Mouse (Mus musculus) embryonic stem cell, embryonic (primary cell): ENCODE measurements at regions not wholly inside any gene's neighbourhood (a gene's known extent, or its start where the extent isn't known, plus 50 kb on each side); places are given as distances from the start of the nearest gene placed in this dataset.

Source experiments
- CTCF ChIA-PET, 4 experiments: fragments of 300-600 bp in 2 of 4; fragments of 350-600 bp in 2 of 4; sonication (Branson Sonifier 250); formaldehyde crosslinking; loops; one replicate each; lab custom pipeline; 2022; ENCODE audit warnings: inconsistent platforms in 2 of 4; lab: Charles Lee
- POLR2A ChIA-PET, 4 experiments: fragments of 300-600 bp in 2 of 4; fragments of 350-600 bp in 2 of 4; sonication (Branson Sonifier 250); formaldehyde crosslinking; loops; one replicate each; lab custom pipeline; 2022; ENCODE audit warnings: antibody characterized with exemption in 4 of 4, inconsistent platforms in 1 of 4; lab: Charles Lee

DNA sequence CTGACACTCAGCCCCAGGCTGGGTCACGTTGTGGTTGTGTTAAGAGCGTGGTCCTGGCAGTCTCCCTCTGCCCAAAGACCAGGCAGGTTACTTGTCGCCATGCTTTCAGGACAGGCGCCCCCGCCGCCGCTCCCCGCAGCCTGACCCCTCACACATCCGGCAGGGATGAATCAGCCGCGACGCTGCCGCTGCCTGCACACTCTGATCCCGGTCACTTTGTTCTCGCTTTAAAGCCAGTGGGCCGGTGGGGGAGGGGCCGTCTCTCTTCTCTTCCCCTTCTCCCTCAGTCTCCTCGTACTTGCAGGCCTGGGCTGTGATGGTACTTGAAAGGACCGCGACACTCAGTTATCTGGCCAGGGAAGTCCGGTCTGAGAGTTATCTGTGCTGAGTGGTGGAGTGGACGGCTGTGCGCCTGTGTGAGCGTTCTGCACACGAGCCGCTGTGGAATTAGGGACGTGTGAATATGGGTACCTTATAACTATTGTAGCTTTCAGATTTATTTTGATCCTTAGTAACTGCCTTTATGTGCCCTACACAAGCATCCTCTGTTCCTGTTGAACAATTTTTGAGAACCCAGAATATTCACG is 65.6 kb upstream of the Nkd1 start:
- POLR2A ChIA-PET, result interaction anchor here in 2 of 4 experiments (0.5 to 1.5 kb wide), 2 partner anchors 23 to 66 kb away, joined by 3 to 4 read pairs; no protein-coding TSS in a partner anchor
- CTCF ChIA-PET, result interaction anchor here in 1 of 4 experiments (1.2 kb wide), 1 partner anchor 72 kb away, joined by 3 read pairs; no protein-coding TSS in a partner anchor

DNA sequence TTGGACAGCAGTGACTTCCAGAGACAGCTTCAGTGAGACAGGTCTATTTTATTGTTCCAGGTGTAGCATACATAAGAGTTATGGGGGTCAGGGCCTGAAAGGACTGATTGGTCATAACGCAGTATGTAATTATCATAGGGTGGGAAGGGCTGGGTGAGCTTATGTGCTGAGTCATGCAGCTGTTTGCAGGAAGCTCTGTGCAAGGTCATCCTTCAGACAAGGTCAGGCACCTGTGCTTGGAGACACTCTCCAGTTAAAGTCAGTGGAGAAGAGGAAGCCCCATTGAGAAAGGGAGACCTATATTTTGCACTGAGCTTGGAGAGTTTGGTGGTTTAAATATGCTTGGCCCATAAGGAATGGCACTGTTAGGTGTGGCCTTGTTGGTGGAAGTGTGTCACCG is 62.0 kb upstream of the Nkd1 start:
- ChIA-PET POLR2A (no interaction called here), CTCF (no interaction called here)

DNA sequence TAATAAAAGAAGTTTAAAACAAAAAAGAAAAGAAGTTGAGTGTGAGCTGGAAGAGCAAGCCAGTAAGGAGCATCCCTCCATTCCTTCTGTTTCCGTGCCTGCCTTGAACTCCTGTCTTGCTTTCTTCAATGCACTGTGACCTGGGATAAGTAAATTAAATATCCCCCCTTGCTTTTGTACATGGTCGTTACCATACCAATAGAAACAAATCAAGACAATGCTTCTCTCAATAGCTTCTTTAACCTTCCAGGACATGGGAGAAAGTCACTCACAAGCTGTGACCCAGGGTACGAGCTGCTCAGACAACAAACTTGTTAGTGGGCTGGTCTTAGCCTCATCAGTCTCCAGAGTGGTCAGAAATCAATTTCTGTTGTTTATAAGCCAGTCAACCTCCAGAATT is 53.4 kb upstream of the Nkd1 start:
- ChIA-PET POLR2A (no interaction called here), CTCF (no interaction called here)

DNA sequence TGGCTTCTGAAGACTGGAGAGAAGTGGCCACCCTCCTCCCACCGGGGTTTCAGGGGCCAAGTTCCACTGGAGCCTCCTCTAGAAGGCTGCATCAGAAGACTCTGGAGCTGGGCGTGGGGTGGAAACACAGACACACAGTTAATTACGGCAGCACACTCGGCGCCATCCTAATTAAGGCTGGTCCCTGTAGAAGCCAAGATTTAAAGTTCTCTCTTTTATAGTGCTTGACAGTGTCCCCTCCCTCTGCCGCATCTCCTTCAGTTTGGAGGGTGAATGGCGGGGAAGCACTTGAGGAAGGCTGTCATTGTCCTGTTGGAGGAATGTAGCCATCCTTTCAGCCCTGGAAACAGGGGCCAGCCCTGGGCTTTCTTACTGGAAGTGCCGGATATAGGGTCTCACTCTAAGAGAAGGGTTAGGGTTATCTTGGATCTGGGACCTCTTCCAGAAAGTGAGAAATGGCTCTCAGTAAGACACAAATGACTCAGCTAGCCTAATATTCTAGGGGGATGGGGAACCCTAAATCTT is 50.2 kb upstream of the Nkd1 start:
- CTCF ChIA-PET, result interaction anchor here in 1 of 4 experiments (0.6 kb wide), 1 partner anchor 20 kb away, joined by 5 read pairs; no protein-coding TSS in a partner anchor
- POLR2A ChIA-PET, result interaction anchor here in 2 of 4 experiments (0.7 to 0.9 kb wide), 2 partner anchors 8 to 801 kb away, joined by 4 to 6 read pairs; no protein-coding TSS in a partner anchor
